Mouse (Mus musculus) gastrocnemius, postnatal 36 days (tissue): ENCODE data around the gene Rpl22l1. TPM values are rescaled to one million over a fixed set of nuclear protein-coding genes. Genes with fewer than 3 reads are reported as not detected.
"Not testable (repeated sequence)": the region's sequence is repeated elsewhere in the genome, so short reads cannot be mapped to it uniquely, and the experiment has no call there.

ENCODE experiments used
- DNase-seq, 2 experiments: peaks; one replicate each; pipeline ENCODE4 v3.0.0; 2022
- intact Hi-C: fragments of 180-260 bp; cut with DNase I; formaldehyde crosslinking; loops from one replicate; pipeline ENCODE4 v1.15.1; 2025
- total RNA-seq, 2 experiments: library from RNA; stranded (reverse); gene quantifications; 2 replicates each; pipeline ENCODE4 v1.2.3; 2021

Rpl22l1 gene
- total RNA-seq, 2 experiments from 2014 or later = 130 to 152 TPM

- intact Hi-C loops = no loop called here
- no peak for DNase-seq
Observed at GRCm38 (mm10) chr3:28827605-28828004, 22.4 kb downstream of the Rpl22l1 start.

DNA sequence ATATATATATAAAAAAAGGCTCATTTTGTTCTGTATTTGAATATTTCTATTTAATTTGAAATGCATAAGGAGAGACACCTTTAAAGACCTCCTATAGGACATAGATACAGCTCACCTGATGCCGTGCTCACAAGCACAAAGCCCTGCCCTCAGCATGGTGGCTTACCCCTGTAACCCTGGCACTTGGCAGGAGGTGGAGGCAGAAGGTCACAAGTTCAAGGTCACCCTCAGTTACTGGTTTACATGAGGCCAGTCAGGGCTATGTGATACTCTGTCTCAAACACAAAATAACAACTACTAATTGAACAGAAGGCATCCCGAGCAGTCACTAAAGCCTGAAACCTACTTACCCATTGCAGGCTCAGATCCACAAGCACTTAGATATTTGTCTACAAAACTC, 24.2 kb downstream of the Rpl22l1 start:
- intact Hi-C loops = no loop called here
- no peak for DNase-seq

DNA sequence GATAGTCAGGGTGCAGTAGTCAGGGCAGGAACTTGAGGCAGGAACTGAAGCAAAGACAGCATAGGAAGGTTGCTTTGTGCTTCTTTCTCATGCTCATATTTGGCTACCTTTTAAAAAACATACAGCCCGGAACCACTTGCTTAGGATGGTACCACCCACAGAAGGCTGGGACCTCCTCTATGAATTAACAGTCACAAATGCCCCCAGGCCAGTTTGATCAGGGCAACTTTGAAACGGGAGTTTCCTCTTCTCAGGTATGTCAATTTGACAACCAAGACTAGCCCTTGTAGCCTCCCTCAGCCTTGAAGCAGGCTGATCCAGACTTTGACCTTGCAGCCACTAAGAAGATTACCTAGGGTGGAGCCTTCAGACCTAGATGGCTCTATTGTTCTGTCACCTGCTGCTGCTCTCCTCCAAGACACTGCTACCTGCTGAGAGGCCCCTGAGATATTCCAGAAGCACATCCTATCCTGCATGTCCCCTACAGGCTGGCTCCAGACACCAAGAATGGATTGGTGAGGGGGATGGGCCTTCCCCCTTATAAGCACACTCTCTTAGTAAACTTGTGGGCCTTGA, 31.6 kb downstream of the Rpl22l1 start:
- intact Hi-C loops = no loop called here
- no peak for DNase-seq

- intact Hi-C loops = no loop called here
- DNase-seq = no peak
Observed at GRCm38 (mm10) chr3:28841886-28842649, 36.8 kb downstream of the Rpl22l1 start.

DNA sequence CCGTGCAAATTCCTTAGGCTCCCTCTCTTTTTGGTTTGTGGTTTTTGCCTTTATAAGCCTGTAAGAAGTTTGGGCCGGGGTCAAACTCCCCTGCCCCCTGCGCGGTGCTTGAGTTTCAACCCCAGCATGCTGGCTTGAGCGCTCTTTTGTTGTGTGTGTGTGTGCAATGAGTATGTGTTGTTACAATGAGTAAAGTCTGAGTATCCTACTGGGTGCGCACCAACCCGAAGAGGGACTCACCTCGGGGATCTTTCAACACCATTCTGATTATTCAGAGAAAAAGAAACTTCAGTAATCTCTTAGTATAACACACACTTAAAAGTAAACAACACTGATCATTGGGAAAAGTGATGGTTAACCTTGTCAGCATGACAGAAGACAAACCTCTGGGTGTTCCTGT, 38.0 kb downstream of the Rpl22l1 start:
- intact Hi-C loops = no loop called here
- no peak for DNase-seq

DNA sequence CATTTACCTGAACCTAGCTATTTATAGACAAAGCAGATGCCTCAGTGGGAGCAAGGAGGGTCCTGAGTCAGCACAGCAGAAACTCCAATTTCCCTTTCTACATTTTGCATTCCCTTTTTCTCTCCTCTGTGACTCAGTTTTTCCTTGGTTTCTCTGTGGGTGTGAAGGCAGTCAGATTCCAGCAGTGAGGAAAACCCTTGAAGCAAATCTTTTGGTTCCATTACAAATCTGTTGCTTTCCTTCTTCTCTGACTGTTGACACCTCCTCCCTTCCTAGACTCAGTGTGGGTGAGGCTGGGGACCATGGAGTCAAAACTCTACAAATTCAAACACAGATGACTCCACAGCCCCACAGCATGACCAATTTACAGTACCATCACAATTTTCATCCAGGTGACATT, 41.9 kb downstream of the Rpl22l1 start:
- intact Hi-C loops = no loop called here
- no peak for DNase-seq

- DNase-seq, intact Hi-C loops: not testable (repeated sequence)
Observed at GRCm38 (mm10) chr3:28852174-28852573, 46.9 kb downstream of the Rpl22l1 start.

Other genes starting within 250 kb of the Rpl22l1 start
- not detected for gene Slc2a2, start 107.5 kb upstream of the Rpl22l1 start, total RNA-seq
- gene Eif5a2, start 24.2 kb upstream of the Rpl22l1 start, total RNA-seq = under 1 TPM; 0.64 to 0.72 TPM
- gene Gm1527, start 87.2 kb downstream of the Rpl22l1 start, total RNA-seq = not detected